Mouse (Mus musculus): Measurements from ENCODE around the gene Efr3b. TPM values are rescaled to one million over a fixed set of nuclear protein-coding genes. Genes with fewer than 3 reads are reported as not detected.

Gene Efr3b
- polyA plus RNA-seq (2014; fragmentation: Nextera tagmentation; extraction: Ambion mirVana) = 0.73 and 0.88 TPM in 2 replicates

DNA sequence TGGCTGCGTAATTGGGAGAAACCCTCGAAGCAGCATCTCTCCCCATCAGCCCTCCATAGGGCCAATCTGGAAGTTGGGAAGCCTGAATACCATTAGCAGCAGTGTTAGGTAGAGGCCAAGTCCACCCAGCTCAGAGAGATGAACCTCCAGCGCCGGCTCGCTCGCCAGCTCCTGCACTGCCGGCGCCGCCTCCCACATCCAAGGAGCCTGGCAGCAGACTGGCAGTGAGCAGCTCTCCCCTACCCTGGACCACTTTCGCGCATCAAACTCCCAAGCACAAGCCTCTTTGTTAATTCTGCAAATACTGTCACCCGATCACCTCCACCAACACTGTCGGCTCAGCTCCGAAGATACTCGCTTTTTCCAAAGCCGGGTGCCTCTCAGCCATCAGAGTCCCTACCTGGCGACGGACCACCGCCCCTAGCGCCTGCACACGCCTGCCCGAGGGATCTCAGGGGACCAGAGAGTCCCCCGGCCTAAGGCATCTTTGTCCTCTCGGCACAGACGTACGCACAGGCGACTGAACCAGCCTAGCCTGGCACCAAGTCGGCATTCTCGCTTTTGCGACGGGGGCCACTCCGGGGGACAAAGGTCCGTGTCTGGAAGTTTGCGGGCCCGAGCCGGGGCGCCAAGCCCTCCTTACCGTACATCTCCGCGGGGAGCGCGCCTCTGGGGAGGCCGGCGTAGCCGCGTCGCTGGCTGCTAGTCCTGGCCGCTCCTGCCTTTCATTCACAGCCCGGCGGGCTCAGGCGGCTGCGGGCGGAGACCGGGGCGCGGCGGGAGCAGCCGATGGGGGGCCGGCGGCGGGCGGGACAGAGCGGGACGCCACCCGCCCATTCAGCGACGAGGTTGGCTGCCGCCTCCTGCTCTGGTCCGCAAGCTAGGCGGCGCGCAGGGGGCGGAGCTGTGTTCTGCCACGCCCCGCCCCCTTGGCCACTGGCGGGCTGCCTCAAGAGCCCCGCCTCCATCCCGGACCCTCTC is at the start of gene Efr3b:
Gene Efr3b (minus strand): TSS at position 855 of the 981 bp plus-strand sequence.
- H3K27me3 ChIP-seq (replicated peaks; ENCODE audit: control insufficient read depth, insufficient read depth, low read length) = peaks cover 48% of the 10 kb centered on the region

DNA sequence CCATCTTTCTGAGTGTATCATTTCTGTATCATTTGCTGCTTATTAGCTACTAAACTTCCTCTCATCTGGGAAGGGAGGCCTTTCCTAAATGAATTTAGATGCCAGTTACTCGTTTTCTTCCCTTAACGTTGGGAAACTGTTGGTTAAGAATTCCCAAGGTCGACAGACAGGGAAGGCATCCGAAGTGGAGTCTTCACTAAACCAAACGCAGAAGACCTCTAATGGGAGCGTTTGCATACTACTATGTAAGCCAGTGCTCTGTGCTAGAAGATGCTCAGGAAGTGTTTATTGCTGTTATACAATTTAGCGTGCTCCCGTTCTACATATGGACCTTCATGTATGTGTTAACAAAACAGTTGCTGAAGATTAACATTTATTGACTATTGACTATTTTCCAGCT is 44.7 kb upstream of the Efr3b start:
- Histone ChIP-seq H3K27me3 (replicated peaks; ENCODE audit: control insufficient read depth, insufficient read depth, low read length) (no peaks in the 10 kb centered on the region), H3K27ac (ENCODE audit: low read depth, low read length) (no peak overlapping the region), H3K9ac (ENCODE audit: low read depth, low read length) (no peak overlapping the region), H3K4me2 (peak overlapping the region; percentile 73), H3K9me3 (ENCODE audit: control insufficient read depth, low read length) (no peaks in the 10 kb centered on the region), H3K4me1 (replicated peaks; ENCODE audit: control insufficient read depth, insufficient read depth, low read length) (0 out of 2 replicates have a peak, but pooled peaks cover 2% of the 10 kb centered on the region), H3K36me3 (ENCODE audit: control insufficient read depth, insufficient read depth, low read length) (peaks cover 3% of the 10 kb centered on the region; the same call in 1 of the 2 replicates), H3K4me3 (ENCODE audit: low read depth, low read length) (no peak overlapping the region)
- ATAC-seq (replicated peaks; ENCODE audit: low FRiP score) = no peak
- DNase-seq (ENCODE audit: low spot score) = no peak
- WGBS = 73% methylated on average over 8 of the region's 8 CpGs

More for the DNA sequence above, at the start of gene Efr3b:
- WGBS = 1% methylated on average over 78 of the region's 78 CpGs
- no peaks in the 10 kb centered on the region for H3K9me3 ChIP-seq (ENCODE audit: control insufficient read depth, low read length)
- ATAC-seq (replicated peaks; ENCODE audit: low FRiP score) (peak; percentile 90), DNase-seq (ENCODE audit: low spot score) (peak; percentile 71)
- no peaks in the 10 kb centered on the region for H3K36me3 ChIP-seq (ENCODE audit: control insufficient read depth, insufficient read depth, low read length)
- peak within 1 kb of the TSS; percentile 2 for H3K9ac ChIP-seq (ENCODE audit: low read depth, low read length)
- H3K4me3 ChIP-seq (ENCODE audit: low read depth, low read length) = peak within 1 kb of the TSS; percentile 45
- H3K27ac ChIP-seq (ENCODE audit: low read depth, low read length) = no peak within 1 kb of the TSS
- no peaks in the 10 kb centered on the region for H3K4me1 ChIP-seq (replicated peaks; ENCODE audit: control insufficient read depth, insufficient read depth, low read length)
- peak within 1 kb of the TSS; percentile 86 for H3K4me2 ChIP-seq

- peak within 1 kb of the TSS; percentile 73 for H3K4me2 ChIP-seq
- peak; percentile 91 for DNase-seq (ENCODE audit: low spot score)
- H3K27me3 ChIP-seq (replicated peaks; ENCODE audit: control insufficient read depth, insufficient read depth, low read length) = no peaks in the 10 kb centered on the region
- H3K27ac ChIP-seq (ENCODE audit: low read depth, low read length) = peak within 1 kb of the TSS; percentile 79
- peaks cover 3% of the 10 kb centered on the region; the same call in 1 of the 2 replicates for H3K36me3 ChIP-seq (ENCODE audit: control insufficient read depth, insufficient read depth, low read length)
- 5% methylated on average over 58 of the region's 59 CpGs for WGBS
- 0 out of 2 replicates have a peak, but pooled peaks cover 2% of the 10 kb centered on the region for H3K4me1 ChIP-seq (replicated peaks; ENCODE audit: control insufficient read depth, insufficient read depth, low read length)
- H3K4me3 ChIP-seq (ENCODE audit: low read depth, low read length) = peak within 1 kb of the TSS; percentile 60
- peak within 1 kb of the TSS; percentile 68 for H3K9ac ChIP-seq (ENCODE audit: low read depth, low read length)
- no peaks in the 10 kb centered on the region for H3K9me3 ChIP-seq (ENCODE audit: control insufficient read depth, low read length)
- ATAC-seq (replicated peaks; ENCODE audit: low FRiP score) = peak; percentile 94
Observed at GRCm38 (mm10) chr12:4082132-4083001, 43.7 kb upstream of the Efr3b start, which contains the start of gene Dnajc27. TSS of gene Dnajc27 (plus strand) at chr12:4082583.

- Histone ChIP-seq H3K4me1 (replicated peaks; ENCODE audit: control insufficient read depth, insufficient read depth, low read length) (0 out of 2 replicates have a peak, but pooled peaks cover 2% of the 10 kb centered on the region), H3K4me3 (ENCODE audit: low read depth, low read length) (no peak overlapping the region), H3K9me3 (ENCODE audit: control insufficient read depth, low read length) (no peaks in the 10 kb centered on the region), H3K9ac (ENCODE audit: low read depth, low read length) (no peak overlapping the region), H3K36me3 (ENCODE audit: control insufficient read depth, insufficient read depth, low read length) (no peaks in the 10 kb centered on the region), H3K4me2 (no peak overlapping the region), H3K27me3 (replicated peaks; ENCODE audit: control insufficient read depth, insufficient read depth, low read length) (no peaks in the 10 kb centered on the region), H3K27ac (ENCODE audit: low read depth, low read length) (no peak overlapping the region)
- no peak for ATAC-seq (replicated peaks; ENCODE audit: low FRiP score)
- 1% methylated on average over 2 of the region's 2 CpGs for WGBS
- peak; percentile 70 for DNase-seq (ENCODE audit: low spot score)
Observed at GRCm38 (mm10) chr12:4080311-4080710, 41.6 kb upstream of the Efr3b start.

DNA sequence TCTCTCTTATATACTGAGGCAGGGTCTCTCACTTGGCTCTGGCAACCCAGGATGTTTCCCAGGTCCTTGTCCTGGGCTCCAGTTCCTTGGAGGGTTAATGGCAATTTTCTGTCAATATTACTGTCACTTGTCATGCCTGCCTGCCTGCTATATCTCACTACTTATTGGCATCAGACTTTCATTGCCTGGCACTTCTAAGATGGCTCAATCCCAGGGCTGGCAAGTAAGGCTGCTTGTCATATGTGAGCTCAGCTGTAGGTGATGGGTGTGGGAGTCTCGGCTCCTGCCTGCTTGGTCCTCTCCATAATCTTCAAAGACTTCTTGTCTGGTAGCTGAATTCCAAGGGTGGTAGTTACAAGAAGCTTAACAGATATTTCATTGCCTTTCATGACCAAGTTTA is 39.4 kb upstream of the Efr3b start:
- DNase-seq (ENCODE audit: low spot score) (no peak), ATAC-seq (replicated peaks; ENCODE audit: low FRiP score) (no peak)
- H3K27ac ChIP-seq (ENCODE audit: low read depth, low read length) = no peak overlapping the region
- WGBS = 62% methylated on average over 1 of the region's 1 CpGs
- H3K4me3 ChIP-seq (ENCODE audit: low read depth, low read length) = no peak overlapping the region
- H3K36me3 ChIP-seq (ENCODE audit: control insufficient read depth, insufficient read depth, low read length) = no peaks in the 10 kb centered on the region
- H3K9ac ChIP-seq (ENCODE audit: low read depth, low read length) = no peak overlapping the region
- no peaks in the 10 kb centered on the region for H3K27me3 ChIP-seq (replicated peaks; ENCODE audit: control insufficient read depth, insufficient read depth, low read length)
- H3K4me1 ChIP-seq (replicated peaks; ENCODE audit: control insufficient read depth, insufficient read depth, low read length) = 0 out of 2 replicates have a peak, but pooled peaks cover 2% of the 10 kb centered on the region
- no peaks in the 10 kb centered on the region for H3K9me3 ChIP-seq (ENCODE audit: control insufficient read depth, low read length)
- no peak overlapping the region for H3K4me2 ChIP-seq

GRCm38 (mm10) chr12:4076383-4076782 is 37.7 kb upstream of the Efr3b start:
- Histone ChIP-seq H3K4me2 (no peak overlapping the region), H3K27me3 (replicated peaks; ENCODE audit: control insufficient read depth, insufficient read depth, low read length) (no peaks in the 10 kb centered on the region), H3K27ac (ENCODE audit: low read depth, low read length) (no peak overlapping the region), H3K9me3 (ENCODE audit: control insufficient read depth, low read length) (no peaks in the 10 kb centered on the region), H3K4me3 (ENCODE audit: low read depth, low read length) (no peak overlapping the region), H3K4me1 (replicated peaks; ENCODE audit: control insufficient read depth, insufficient read depth, low read length) (no peaks in the 10 kb centered on the region), H3K36me3 (ENCODE audit: control insufficient read depth, insufficient read depth, low read length) (no peaks in the 10 kb centered on the region), H3K9ac (ENCODE audit: low read depth, low read length) (no peak overlapping the region)
- DNase-seq (ENCODE audit: low spot score) (no peak), ATAC-seq (replicated peaks; ENCODE audit: low FRiP score) (no peak)

DNA sequence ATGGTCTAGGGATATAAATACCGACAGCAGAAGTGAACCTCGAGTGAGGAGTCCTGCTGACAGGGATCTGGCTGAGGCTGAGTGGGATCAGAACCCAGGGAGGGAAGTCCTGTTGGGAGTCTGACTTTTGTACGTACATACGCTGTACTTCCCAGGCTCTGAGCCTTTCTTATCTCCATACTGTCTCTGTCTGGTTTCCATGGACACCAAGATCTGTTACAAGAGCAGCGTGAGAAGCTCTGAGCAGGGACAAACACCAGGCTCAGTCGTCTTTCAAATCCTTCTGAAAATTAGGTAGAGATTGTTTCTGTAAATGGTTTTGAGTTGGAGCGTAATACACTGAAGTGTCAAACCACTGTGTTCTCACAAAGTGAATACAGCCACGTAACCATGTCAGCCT is 36.7 kb upstream of the Efr3b start:
- Histone ChIP-seq H3K9me3 (ENCODE audit: control insufficient read depth, low read length) (no peaks in the 10 kb centered on the region), H3K4me1 (replicated peaks; ENCODE audit: control insufficient read depth, insufficient read depth, low read length) (no peaks in the 10 kb centered on the region), H3K27me3 (replicated peaks; ENCODE audit: control insufficient read depth, insufficient read depth, low read length) (no peaks in the 10 kb centered on the region), H3K4me2 (no peak overlapping the region), H3K4me3 (ENCODE audit: low read depth, low read length) (no peak overlapping the region), H3K9ac (ENCODE audit: low read depth, low read length) (no peak overlapping the region), H3K27ac (ENCODE audit: low read depth, low read length) (no peak overlapping the region), H3K36me3 (ENCODE audit: control insufficient read depth, insufficient read depth, low read length) (no peaks in the 10 kb centered on the region)
- 55% methylated on average over 8 of the region's 8 CpGs for WGBS
- DNase-seq (ENCODE audit: low spot score) (no peak), ATAC-seq (replicated peaks; ENCODE audit: low FRiP score) (no peak)

GRCm38 (mm10) chr12:4071671-4072070 is 33.0 kb upstream of the Efr3b start:
- Histone ChIP-seq H3K36me3 (ENCODE audit: control insufficient read depth, insufficient read depth, low read length) (no peaks in the 10 kb centered on the region), H3K27me3 (replicated peaks; ENCODE audit: control insufficient read depth, insufficient read depth, low read length) (no peaks in the 10 kb centered on the region), H3K4me1 (replicated peaks; ENCODE audit: control insufficient read depth, insufficient read depth, low read length) (no peaks in the 10 kb centered on the region), H3K27ac (ENCODE audit: low read depth, low read length) (no peak overlapping the region), H3K4me2 (no peak overlapping the region), H3K4me3 (ENCODE audit: low read depth, low read length) (no peak overlapping the region), H3K9ac (ENCODE audit: low read depth, low read length) (no peak overlapping the region), H3K9me3 (ENCODE audit: control insufficient read depth, low read length) (no peaks in the 10 kb centered on the region)
- DNase-seq (ENCODE audit: low spot score) (no peak), ATAC-seq (replicated peaks; ENCODE audit: low FRiP score) (no peak)
- 77% methylated on average over 9 of the region's 9 CpGs for WGBS

Measured in liver, embryonic 11.5 days (tissue).